Mouse (Mus musculus): ENCODE data around the gene Lig4. TPM values are rescaled to one million over a fixed set of nuclear protein-coding genes. Genes with fewer than 3 reads are reported as not detected.

Lig4 gene
- polyA plus RNA-seq, 1 experiment, result 2.5 TPM

GRCm38 (mm10) chr8:9929746-9930445, 47.6 kb downstream of the Lig4 start:
- DNase-seq (ENCODE audit: low read depth), result no peak

Other genes with a start within 250 kb of the Lig4 start
- gene Fam155a, start 206.5 kb downstream of the Lig4 start, polyA plus RNA-seq (2012; rRNA removed), result 0.15 and 0.23 TPM in 2 replicates
- gene Gm10217, start 113.4 kb downstream of the Lig4 start, polyA plus RNA-seq (2012; rRNA removed), result not detected in 2 replicates
- 8.9 and 9.9 TPM in 2 replicates for gene Abhd13, start within 50 bp of the Lig4 start, polyA plus RNA-seq (2012; rRNA removed)
- gene Tnfsf13b, start 28.8 kb upstream of the Lig4 start, polyA plus RNA-seq (2012; rRNA removed), result 1.7 and 1.8 TPM in 2 replicates
- gene Myo16, start 176.2 kb upstream of the Lig4 start, polyA plus RNA-seq (2012; rRNA removed), result 2.4 and 4.1 TPM in 2 replicates

Data from gonadal fat pad, adult 2 months (tissue).